Mouse (Mus musculus) liver, embryonic 11.5 days (tissue): ENCODE measurements at regions not wholly inside any gene's neighbourhood (a gene's known extent, or its start where the extent isn't known, plus 50 kb on each side); places are given as distances from the start of the nearest gene placed in this dataset.

ENCODE experiments used
- ATAC-seq: fragments of 200-750 bp; cut with Nextera tagmentation; replicated peaks from 2 replicates; pipeline ENCODE4 v1.8.0; 2017; ENCODE audit warnings: moderate number of reproducible peaks, mild to moderate bottlenecking, moderate TSS enrichment, moderate library complexity; ENCODE audit not compliant: low FRiP score
- DNase-seq: peaks from one replicate; pipeline ENCODE4 v3.0.0-alpha.2; 2017; ENCODE audit warnings: low spot score
- H3K27ac ChIP-seq: fragments of 300-500 bp; sonication (generic); 2 replicates; pipeline ENCODE4 v1.5.1; 2014; ENCODE audit warnings: mild to moderate bottlenecking, low read depth, low read length, control low read depth
- H3K27me3 ChIP-seq: fragments of 300-500 bp; sonication (generic); replicated peaks from 2 replicates; pipeline ENCODE4 v1.6.1; 2014; ENCODE audit warnings: low read length, mixed read lengths; ENCODE audit not compliant: control insufficient read depth, insufficient read depth
- H3K36me3 ChIP-seq: fragments of 300-500 bp; sonication (generic); 2 replicates; pipeline ENCODE4 v1.6.1; 2014; ENCODE audit warnings: mild to moderate bottlenecking, low read length, moderate library complexity, mixed read lengths; ENCODE audit not compliant: control insufficient read depth, insufficient read depth
- H3K4me1 ChIP-seq: fragments of 300-500 bp; sonication (generic); replicated peaks from 2 replicates; pipeline ENCODE4 v1.6.1; 2014; ENCODE audit warnings: low read length, mixed read lengths; ENCODE audit not compliant: control insufficient read depth, insufficient read depth
- H3K4me2 ChIP-seq: fragments of 300-500 bp; sonication (generic); 2 replicates; pipeline ENCODE4 v1.6.1; 2014; ENCODE audit warnings: mild to moderate bottlenecking, control low read depth, moderate library complexity
- H3K4me3 ChIP-seq: fragments of 300-500 bp; sonication (generic); 2 replicates; pipeline ENCODE4 v1.5.1; 2014; ENCODE audit warnings: low read depth, low read length, control low read depth
- H3K9ac ChIP-seq: fragments of 300-500 bp; sonication (generic); 2 replicates; pipeline ENCODE4 v1.6.1; 2014; ENCODE audit warnings: low read depth, low read length, control low read depth
- H3K9me3 ChIP-seq: fragments of 300-500 bp; sonication (generic); 2 replicates; pipeline ENCODE4 v1.6.1; 2016; ENCODE audit warnings: low read length, inconsistent platforms, mixed read lengths; ENCODE audit not compliant: control insufficient read depth
- WGBS: fragments of 180-500 bp; shearing (Covaris S2); extraction: QIAGEN DNeasy Blood & Tissue Kit; methylation state at CpG from one replicate; pipeline ENCODE4 v1.1.7; 2014; 5-methylcytosine and 5-hydroxymethylcytosine counted together

DNA sequence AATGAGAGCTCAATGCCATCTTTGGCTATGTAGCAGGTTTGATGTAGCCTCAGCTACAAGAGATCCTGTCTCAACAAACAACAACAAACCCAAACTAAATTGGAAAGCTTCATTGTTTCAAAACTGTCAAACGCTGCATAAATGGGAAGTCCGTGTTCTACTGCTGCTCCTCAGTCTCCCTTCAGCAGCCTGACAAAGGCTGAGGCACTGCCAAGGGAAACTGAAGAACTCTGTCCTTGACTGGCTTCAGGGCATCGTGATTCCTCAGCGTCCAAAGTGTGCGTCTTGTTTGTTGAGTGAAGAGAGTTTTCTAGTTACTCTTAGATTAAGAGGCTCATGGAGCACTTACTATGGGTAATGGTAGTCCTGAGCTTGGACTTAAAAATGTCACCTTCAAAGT is 100.7 kb downstream of the Rgs2 start:
- H3K9ac ChIP-seq: no peak overlapping the region
- no peaks in the 10 kb centered on the region for H3K27me3 ChIP-seq
- no peaks in the 10 kb centered on the region for H3K36me3 ChIP-seq
- 71% methylated on average over 5 of the region's 5 CpGs for WGBS
- H3K4me3 ChIP-seq: no peak overlapping the region
- no peaks in the 10 kb centered on the region for H3K4me1 ChIP-seq
- no peak for ATAC-seq
- H3K27ac ChIP-seq: no peak overlapping the region
- no peak overlapping the region for H3K4me2 ChIP-seq
- no peaks in the 10 kb centered on the region for H3K9me3 ChIP-seq
- no peak for DNase-seq

- H3K36me3 ChIP-seq: no peaks in the 10 kb centered on the region
- H3K27ac ChIP-seq: no peak overlapping the region
- H3K9me3 ChIP-seq: no peaks in the 10 kb centered on the region
- 82% methylated on average over 6 of the region's 6 CpGs for WGBS
- H3K4me1 ChIP-seq: no peaks in the 10 kb centered on the region
- DNase-seq (no peak), ATAC-seq (no peak)
- H3K27me3 ChIP-seq: no peaks in the 10 kb centered on the region
- H3K4me2 ChIP-seq: no peak overlapping the region
- H3K4me3 ChIP-seq: no peak overlapping the region
- H3K9ac ChIP-seq: no peak overlapping the region
These were observed 102.6 kb downstream of the Rgs2 start for GRCm38 (mm10) chr1:143901127-143901920.

GRCm38 (mm10) chr1:143888510-143888909 is 111.4 kb downstream of the Uchl5 start:
- 87% methylated on average over 2 of the region's 2 CpGs for WGBS

DNA sequence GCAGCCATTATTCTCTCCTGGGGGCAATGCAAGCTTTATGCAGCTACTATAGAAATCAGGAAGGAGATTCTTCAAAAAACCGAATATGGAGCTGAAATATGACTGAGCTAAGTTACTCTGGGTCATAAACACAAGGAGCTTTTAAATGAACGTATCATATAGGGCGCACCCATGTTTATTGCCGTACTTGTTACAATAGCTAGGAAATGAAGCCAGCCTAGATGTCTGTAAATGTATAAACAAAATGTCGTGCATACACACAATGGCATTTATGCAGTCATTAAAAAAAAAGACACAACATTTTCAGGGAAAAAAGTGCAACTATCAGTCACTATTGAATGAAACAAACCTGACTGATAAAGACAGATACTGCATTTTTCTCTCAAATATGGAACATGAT is 111.0 kb downstream of the Uchl5 start:
- Histone ChIP-seq H3K27ac (no peak overlapping the region), H3K4me3 (no peak overlapping the region), H3K27me3 (no peaks in the 10 kb centered on the region), H3K36me3 (no peaks in the 10 kb centered on the region), H3K9ac (no peak overlapping the region), H3K4me2 (no peak overlapping the region), H3K4me1 (no peaks in the 10 kb centered on the region), H3K9me3 (no peaks in the 10 kb centered on the region)
- WGBS: 85% methylated on average over 5 of the region's 5 CpGs
- ATAC-seq: no peak
- DNase-seq: no peak

More at GRCm38 (mm10) chr1:143888510-143888909, 111.4 kb downstream of the Uchl5 start:
- no peaks in the 10 kb centered on the region for H3K9me3 ChIP-seq
- H3K27me3 ChIP-seq: no peaks in the 10 kb centered on the region
- ATAC-seq (no peak), DNase-seq (no peak)
- H3K36me3 ChIP-seq: no peaks in the 10 kb centered on the region
- H3K27ac ChIP-seq: no peak overlapping the region
- no peaks in the 10 kb centered on the region for H3K4me1 ChIP-seq
- no peak overlapping the region for H3K9ac ChIP-seq
- no peak overlapping the region for H3K4me3 ChIP-seq
- H3K4me2 ChIP-seq: no peak overlapping the region

DNA sequence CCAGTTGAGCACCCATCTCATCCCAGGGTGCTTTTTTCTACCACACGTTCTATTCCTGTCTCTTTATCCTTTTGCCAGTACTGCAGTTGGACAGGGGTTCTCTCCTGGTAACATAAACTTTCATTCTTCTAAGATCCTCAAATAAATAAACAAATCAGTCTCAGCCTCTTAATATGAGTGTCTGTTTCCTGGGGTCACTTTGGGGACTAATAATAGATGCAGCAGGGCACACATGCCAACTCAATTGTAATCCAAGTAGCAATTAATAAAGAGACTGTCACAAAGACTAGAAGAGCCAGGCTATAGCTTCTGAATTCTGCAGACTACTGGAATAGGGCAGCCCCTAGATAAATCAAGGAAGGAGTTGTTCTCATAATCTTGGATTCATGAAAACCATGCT is 108.9 kb downstream of the Uchl5 start:
- H3K27ac ChIP-seq: no peak overlapping the region
- no peaks in the 10 kb centered on the region for H3K9me3 ChIP-seq
- no peaks in the 10 kb centered on the region for H3K4me1 ChIP-seq
- no peak for ATAC-seq
- WGBS: 63% methylated on average over 1 of the region's 1 CpGs
- H3K4me3 ChIP-seq: no peak overlapping the region
- no peak overlapping the region for H3K9ac ChIP-seq
- DNase-seq: no peak
- H3K27me3 ChIP-seq: no peaks in the 10 kb centered on the region
- no peaks in the 10 kb centered on the region for H3K36me3 ChIP-seq
- no peak overlapping the region for H3K4me2 ChIP-seq

DNA sequence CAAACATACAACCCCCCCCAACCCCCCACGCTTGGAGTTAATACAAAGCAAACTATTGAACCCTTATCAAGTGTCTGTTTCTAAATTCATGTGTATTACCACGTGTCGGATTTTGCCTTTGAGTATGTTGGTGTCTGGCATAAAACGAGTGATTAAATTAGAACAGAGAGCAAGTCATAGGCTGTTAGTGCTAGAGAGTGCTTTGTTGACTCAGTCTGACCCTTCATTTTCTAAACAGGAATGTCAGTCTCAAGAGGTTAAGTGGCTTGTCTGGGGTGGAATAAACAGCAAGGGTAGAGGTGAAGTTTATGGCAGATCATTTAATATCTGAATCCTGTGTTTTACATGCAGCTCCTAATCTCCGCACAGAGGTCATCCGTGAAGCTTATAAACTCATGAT is 104.1 kb downstream of the Uchl5 start:
- WGBS: 66% methylated on average over 6 of the region's 6 CpGs
- no peak overlapping the region for H3K27ac ChIP-seq

DNA sequence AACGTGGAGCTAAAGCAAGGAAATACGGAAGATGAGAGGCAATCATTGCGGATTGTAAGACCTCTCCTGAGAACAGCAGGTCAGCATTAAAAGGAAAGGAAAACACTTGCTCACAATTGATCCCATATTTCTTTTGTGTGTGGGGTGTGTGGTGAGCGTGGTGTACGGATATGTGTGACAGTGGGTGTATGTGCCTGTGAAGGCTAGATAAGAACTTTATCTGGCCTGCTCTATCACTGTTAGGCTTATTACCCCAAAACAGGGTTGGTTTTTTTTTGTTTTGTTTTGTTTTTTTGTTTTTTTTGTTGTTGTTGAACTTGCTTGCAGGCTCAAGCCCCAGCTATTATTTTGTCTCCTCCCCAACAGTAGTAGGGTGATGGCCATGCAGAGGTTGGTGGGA is 102.5 kb downstream of the Uchl5 start:
- no peak overlapping the region for H3K4me3 ChIP-seq
- no peaks in the 10 kb centered on the region for H3K4me1 ChIP-seq
- peak; percentile 82 for ATAC-seq
- no peaks in the 10 kb centered on the region for H3K36me3 ChIP-seq
- no peak for DNase-seq
- H3K9ac ChIP-seq: no peak overlapping the region
- WGBS: 69% methylated on average over 5 of the region's 5 CpGs
- H3K4me2 ChIP-seq: no peak overlapping the region
- H3K27ac ChIP-seq: no peak overlapping the region
- no peaks in the 10 kb centered on the region for H3K9me3 ChIP-seq
- no peaks in the 10 kb centered on the region for H3K27me3 ChIP-seq

More for the DNA sequence above, 104.1 kb downstream of the Uchl5 start:
- Histone ChIP-seq H3K36me3 (no peaks in the 10 kb centered on the region), H3K4me2 (no peak overlapping the region), H3K9ac (no peak overlapping the region), H3K4me3 (no peak overlapping the region), H3K4me1 (no peaks in the 10 kb centered on the region), H3K9me3 (no peaks in the 10 kb centered on the region), H3K27me3 (no peaks in the 10 kb centered on the region)
- ATAC-seq: no peak
- DNase-seq: no peak

DNA sequence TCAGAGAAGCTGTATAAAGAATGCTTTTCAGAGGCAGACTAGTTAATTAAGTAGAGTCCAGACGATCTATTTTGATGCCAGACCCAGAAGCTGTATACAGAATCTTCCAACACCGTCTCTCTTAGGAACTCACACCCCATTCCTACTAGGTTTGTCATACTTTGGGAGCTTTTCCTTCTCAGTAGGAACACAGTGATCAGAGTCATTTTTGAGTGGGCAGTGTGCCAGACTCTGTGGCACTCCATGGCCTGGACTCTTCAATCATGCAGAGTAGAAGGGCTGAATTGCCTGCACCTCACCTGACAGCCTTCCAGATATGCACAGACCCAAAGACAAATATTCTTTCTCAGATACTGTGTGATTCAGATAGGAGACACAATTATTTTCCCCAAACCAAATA is 101.2 kb downstream of the Uchl5 start:
- Histone ChIP-seq H3K9me3 (no peaks in the 10 kb centered on the region), H3K9ac (no peak overlapping the region), H3K4me1 (no peaks in the 10 kb centered on the region), H3K4me3 (no peak overlapping the region), H3K27ac (no peak overlapping the region), H3K27me3 (no peaks in the 10 kb centered on the region), H3K36me3 (no peaks in the 10 kb centered on the region), H3K4me2 (no peak overlapping the region)
- 60% methylated on average over 2 of the region's 2 CpGs for WGBS
- no peak for ATAC-seq
- DNase-seq: no peak

DNA sequence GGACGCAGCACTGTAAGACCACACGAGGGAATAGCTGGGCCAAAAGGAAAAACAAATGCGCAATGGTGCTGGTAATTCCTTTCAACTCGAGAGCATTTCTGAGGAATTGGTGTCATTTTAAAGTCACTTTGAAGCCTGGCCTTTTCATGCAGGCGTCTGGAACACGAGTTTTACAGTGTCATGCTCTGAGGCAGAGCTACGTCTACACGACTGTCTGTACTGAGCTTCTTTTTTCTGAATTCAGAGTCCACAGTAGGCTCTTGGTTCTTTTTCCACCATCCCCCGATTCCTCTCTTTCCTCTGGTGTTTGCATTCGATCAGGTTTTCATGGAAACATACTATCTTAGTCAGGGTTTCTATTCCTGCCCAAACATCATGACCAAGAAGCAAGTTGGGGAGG is 83.2 kb downstream of the Uchl5 start:
- no peak for ATAC-seq
- H3K9me3 ChIP-seq: no peaks in the 10 kb centered on the region
- H3K4me3 ChIP-seq: no peak overlapping the region
- no peak overlapping the region for H3K4me2 ChIP-seq
- no peaks in the 10 kb centered on the region for H3K4me1 ChIP-seq
- no peak overlapping the region for H3K9ac ChIP-seq
- H3K27ac ChIP-seq: no peak overlapping the region
- no peak for DNase-seq
- H3K27me3 ChIP-seq: no peaks in the 10 kb centered on the region
- no peaks in the 10 kb centered on the region for H3K36me3 ChIP-seq
- WGBS: 82% methylated on average over 10 of the region's 10 CpGs
